Mouse (Mus musculus) embryonic facial prominence, embryonic 14.5 days (tissue): ENCODE measurements around the gene Olfr235. TPM values are rescaled to one million over a fixed set of nuclear protein-coding genes. Genes with fewer than 3 reads are reported as not detected.
"Not testable (repeated sequence)": the region's sequence is repeated elsewhere in the genome, so short reads cannot be mapped to it uniquely, and the experiment has no call there.

Experiments used
- ATAC-seq: fragments of 200-750 bp; cut with Nextera tagmentation; 2 replicates; pipeline ENCODE4 v1.8.0; 2017; ENCODE audit warnings: low read depth, moderate number of reproducible peaks, moderate TSS enrichment
- DNase-seq: peaks from one replicate; pipeline ENCODE4 v3.0.0-alpha.2; 2015; ENCODE audit warnings: low spot score
- H3K27ac ChIP-seq: fragments of 300-500 bp; sonication (generic); replicated peaks from 2 replicates; pipeline ENCODE4 v1.5.1; 2014; ENCODE audit warnings: low read depth, mild to moderate bottlenecking, low read length, moderate library complexity
- H3K27me3 ChIP-seq: fragments of 300-500 bp; sonication (generic); replicated peaks from 2 replicates; pipeline ENCODE4 v1.6.1; 2014; ENCODE audit warnings: low read length; ENCODE audit not compliant: control insufficient read depth, insufficient read depth
- H3K36me3 ChIP-seq: fragments of 300-500 bp; sonication (generic); 2 replicates; pipeline ENCODE4 v1.6.1; 2014; ENCODE audit warnings: low read length, mixed read lengths; ENCODE audit not compliant: control insufficient read depth, insufficient read depth
- H3K4me1 ChIP-seq: fragments of 300-500 bp; sonication (generic); 2 replicates; pipeline ENCODE4 v1.6.1; 2014; ENCODE audit warnings: antibody characterized with exemption, low read length; ENCODE audit not compliant: control insufficient read depth, insufficient read depth
- H3K4me2 ChIP-seq: fragments of 300-500 bp; sonication (generic); 2 replicates; pipeline ENCODE4 v1.6.1; 2014; ENCODE audit warnings: low read depth, mild to moderate bottlenecking, low read length, moderate library complexity, mixed read lengths
- H3K4me3 ChIP-seq: fragments of 300-500 bp; sonication (generic); 2 replicates; pipeline ENCODE4 v1.5.1; 2014; ENCODE audit warnings: low read depth, mild to moderate bottlenecking, low read length
- H3K9ac ChIP-seq: fragments of 300-500 bp; sonication (generic); 2 replicates; pipeline ENCODE4 v1.6.1; 2014; ENCODE audit warnings: low read depth, mild to moderate bottlenecking, low read length, moderate library complexity, mixed read lengths
- H3K9me3 ChIP-seq: fragments of 300-500 bp; sonication (generic); 2 replicates; pipeline ENCODE4 v1.6.1; 2016; ENCODE audit warnings: low read length; ENCODE audit not compliant: control insufficient read depth
- WGBS: fragments of 180-500 bp; shearing (Covaris S2); extraction: QIAGEN DNeasy Blood & Tissue Kit; methylation state at CpG from one replicate; pipeline ENCODE4 v1.1.7; 2014; 5-methylcytosine and 5-hydroxymethylcytosine counted together
- polyA plus RNA-seq: library from polyadenylated mRNA; unstranded; fragments of >200 nt; fragmentation: Nextera tagmentation; extraction: Ambion mirVana; gene quantifications from 2 replicates; pipeline ENCODE4 v1.2.1, GENCODE M21; 2014

Olfr235 gene
- polyA plus RNA-seq, result not detected in 2 replicates

DNA sequence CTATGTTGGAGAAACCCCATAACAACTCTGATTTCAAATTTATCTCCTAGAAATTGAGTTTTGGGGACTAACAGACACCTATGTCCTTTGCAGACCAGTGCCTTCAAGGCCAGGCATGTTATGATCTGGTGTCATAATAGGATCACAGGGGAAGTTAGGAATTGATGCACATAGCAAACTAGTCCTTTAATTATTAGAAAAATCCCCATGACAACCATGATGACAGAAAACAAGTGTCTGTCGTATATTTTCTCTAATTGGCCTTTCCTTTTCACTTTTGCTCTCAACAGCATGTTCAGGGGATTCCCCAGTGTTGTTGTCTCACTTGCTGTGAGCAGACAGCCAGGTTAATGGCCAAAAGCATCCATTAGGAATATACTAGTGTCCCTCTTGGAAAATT is at the start of gene Olfr235:
Gene Olfr235, plus strand, starts transcription at position 301 of the 400 bp plus-strand sequence.
- WGBS, result 47% methylated on average over 1 of the region's 1 CpGs
- H3K27ac ChIP-seq, result no peak within 1 kb of the TSS
- DNase-seq, result no peak
- H3K4me1 ChIP-seq, result no peaks in the 10 kb centered on the region
- H3K9me3 ChIP-seq, result no peaks in the 10 kb centered on the region
- ATAC-seq, result no peak
- H3K36me3 ChIP-seq, result no peaks in the 10 kb centered on the region
- H3K27me3 ChIP-seq, result no peaks in the 10 kb centered on the region
- H3K4me2 ChIP-seq, result no peak within 1 kb of the TSS
- no peak within 1 kb of the TSS for H3K4me3 ChIP-seq
- H3K9ac ChIP-seq, result no peak within 1 kb of the TSS

- not testable (repeated sequence) for H3K4me3 ChIP-seq, H3K27ac ChIP-seq, H3K4me1 ChIP-seq, H3K9ac ChIP-seq, H3K36me3 ChIP-seq, H3K27me3 ChIP-seq, ATAC-seq, H3K4me2 ChIP-seq, DNase-seq, H3K9me3 ChIP-seq
These were observed 28.3 kb upstream of the Olfr235 start, which contains the start of gene Olfr1432 for GRCm38 (mm10) chr19:12232496-12232895. Olfr1432 (minus strand) TSS chr19:12232596.

DNA sequence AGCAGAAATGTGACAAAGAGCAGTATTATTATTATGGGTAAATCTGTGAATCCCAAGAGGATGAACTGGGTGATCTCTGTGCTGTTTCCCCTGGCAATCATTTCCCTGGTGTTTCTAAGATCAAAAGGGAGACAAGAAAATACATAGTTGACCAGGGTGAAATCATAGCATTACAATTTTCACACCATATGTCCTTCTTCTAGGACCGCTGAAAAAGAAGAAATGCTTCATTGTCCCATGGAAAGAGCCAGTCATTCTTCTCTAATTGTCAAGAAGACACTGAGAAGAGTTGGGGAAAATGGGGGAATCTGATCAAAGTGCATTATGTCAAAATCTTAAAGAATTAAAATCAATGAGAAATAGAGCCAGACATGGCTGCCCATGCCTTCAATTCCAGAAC is 19.3 kb upstream of the Olfr235 start, which contains the start of gene Olfr262:
Gene Olfr262, minus strand, starts transcription at position 101 of the 400 bp plus-strand sequence.
- Histone ChIP-seq H3K4me2 (no peak within 1 kb of the TSS), H3K27ac (no peak within 1 kb of the TSS), H3K4me1 (no peaks in the 10 kb centered on the region), H3K9ac (no peak within 1 kb of the TSS), H3K9me3 (no peaks in the 10 kb centered on the region), H3K4me3 (no peak within 1 kb of the TSS), H3K27me3 (no peaks in the 10 kb centered on the region), H3K36me3 (no peaks in the 10 kb centered on the region)
- DNase-seq (no peak), ATAC-seq (no peak)
- WGBS, result 78% methylated on average over 1 of the region's 1 CpGs

GRCm38 (mm10) chr19:12279554-12279953 is 18.7 kb downstream of the Olfr235 start, which contains the start of gene Olfr1434:
Olfr1434 (plus strand) TSS chr19:12279854.
- Histone ChIP-seq H3K4me3 (no peak within 1 kb of the TSS), H3K9me3 (no peaks in the 10 kb centered on the region)
- WGBS, result 63% methylated on average over 2 of the region's 2 CpGs

GRCm38 (mm10) chr19:12292979-12293378 is 32.1 kb downstream of the Olfr235 start:
- Histone ChIP-seq H3K27me3 (no peaks in the 10 kb centered on the region), H3K36me3 (no peaks in the 10 kb centered on the region), H3K4me2 (no peak overlapping the region), H3K27ac (no peak overlapping the region), H3K4me1 (no peaks in the 10 kb centered on the region), H3K9me3 (no peaks in the 10 kb centered on the region), H3K9ac (no peak overlapping the region), H3K4me3 (no peak overlapping the region)
- ATAC-seq (no peak), DNase-seq (no peak)

More at GRCm38 (mm10) chr19:12279554-12279953, 18.7 kb downstream of the Olfr235 start, which contains the start of gene Olfr1434:
- no peak within 1 kb of the TSS for H3K9ac ChIP-seq
- H3K27ac ChIP-seq, result no peak within 1 kb of the TSS
- H3K27me3 ChIP-seq, result no peaks in the 10 kb centered on the region
- no peak within 1 kb of the TSS for H3K4me2 ChIP-seq
- no peaks in the 10 kb centered on the region for H3K4me1 ChIP-seq
- no peak for ATAC-seq
- H3K36me3 ChIP-seq, result no peaks in the 10 kb centered on the region
- DNase-seq, result no peak

- DNase-seq, H3K27ac ChIP-seq, H3K27me3 ChIP-seq, ATAC-seq, H3K9ac ChIP-seq, H3K4me3 ChIP-seq, H3K36me3 ChIP-seq, H3K9me3 ChIP-seq, H3K4me1 ChIP-seq, H3K4me2 ChIP-seq: not testable (repeated sequence)
- 76% methylated on average over 1 of the region's 1 CpGs for WGBS
These were observed 38.2 kb downstream of the Olfr235 start, which contains the start of gene Olfr1436 for GRCm38 (mm10) chr19:12299030-12299429. Olfr1436 (minus strand) TSS chr19:12299130.

Other genes starting within 250 kb of the Olfr235 start
- gene Olfr1423, start 219.7 kb upstream of the Olfr235 start, polyA plus RNA-seq, result not detected in 2 replicates
- not detected in 2 replicates for gene Olfr1424, start 198.3 kb upstream of the Olfr235 start, polyA plus RNA-seq
- gene Olfr1425, start 183.3 kb upstream of the Olfr235 start, polyA plus RNA-seq, result not detected in 2 replicates
- gene Olfr1426, start 169.0 kb upstream of the Olfr235 start, polyA plus RNA-seq, result not detected in 2 replicates
- gene Olfr1427, start 157.7 kb upstream of the Olfr235 start, polyA plus RNA-seq, result not detected in 2 replicates
- 0.29 TPM in 1 of 2 replicates, not detected in the other for gene Olfr1428, start 145.1 kb upstream of the Olfr235 start, polyA plus RNA-seq
- not detected in 2 replicates for gene Olfr76, start 137.8 kb upstream of the Olfr235 start, polyA plus RNA-seq
- 0.14 TPM in 1 of 2 replicates, not detected in the other for gene Olfr1555-ps1, start 90.9 kb upstream of the Olfr235 start, polyA plus RNA-seq
- gene Olfr1431, start 60.4 kb upstream of the Olfr235 start, polyA plus RNA-seq, result not detected in 2 replicates
- gene Olfr1432, start 28.4 kb upstream of the Olfr235 start, polyA plus RNA-seq, result 0.19 TPM in 1 of 2 replicates, not detected in the other
- gene Olfr262, start 19.4 kb upstream of the Olfr235 start, polyA plus RNA-seq, result not detected in 2 replicates
- 0.15 TPM in 1 of 2 replicates, not detected in the other for gene Olfr1434, start 18.8 kb downstream of the Olfr235 start, polyA plus RNA-seq
- gene Olfr1436, start 38.1 kb downstream of the Olfr235 start, polyA plus RNA-seq, result not detected in 2 replicates
- 0.28 TPM in 1 of 2 replicates, not detected in the other for gene Olfr1437, start 64.1 kb downstream of the Olfr235 start, polyA plus RNA-seq
- not detected in 2 replicates for gene Olfr1438-ps1, start 74.9 kb downstream of the Olfr235 start, polyA plus RNA-seq
- gene Olfr1440, start 126.2 kb downstream of the Olfr235 start, polyA plus RNA-seq, result 0.04 and 0.13 TPM in 2 replicates
- 0.18 TPM in 1 of 2 replicates, not detected in the other for gene Olfr1441, start 156.4 kb downstream of the Olfr235 start, polyA plus RNA-seq
- gene Pfpl, start 166.9 kb downstream of the Olfr235 start, polyA plus RNA-seq, result 0.10 TPM in 1 of 2 replicates, not detected in the other
- gene Mpeg1, start 199.7 kb downstream of the Olfr235 start, polyA plus RNA-seq, result 0.93 and 1.2 TPM in 2 replicates
- gene Dtx4, start 240.4 kb downstream of the Olfr235 start, polyA plus RNA-seq, result 11.9 and 14.5 TPM in 2 replicates